Mouse (Mus musculus): ENCODE measurements at regions not wholly inside any gene's neighbourhood (a gene's known extent, or its start where the extent isn't known, plus 50 kb on each side); places are given as distances from the start of the nearest gene placed in this dataset.

- no peak for DNase-seq (ENCODE audit: inconsistent age in 2 of 2, low spot score in 1 of 2)
Observed at GRCm38 (mm10) chr9:41578221-41579106, 417.0 kb upstream of the Ubash3b start.

GRCm38 (mm10) chr9:41577760-41578159 lies 416.3 kb upstream of the Ubash3b start:
- DNase-seq (ENCODE audit: inconsistent age in 2 of 2, low spot score in 1 of 2): no peak

- DNase-seq (ENCODE audit: inconsistent age in 2 of 2, low spot score in 1 of 2): no peak
Observed at GRCm38 (mm10) chr9:41575826-41576225, 414.3 kb upstream of the Ubash3b start.

GRCm38 (mm10) chr9:41570262-41570661 lies 408.8 kb upstream of the Ubash3b start:
- no peak for DNase-seq (ENCODE audit: inconsistent age in 2 of 2, low spot score in 1 of 2)

- DNase-seq (ENCODE audit: inconsistent age in 2 of 2, low spot score in 1 of 2): no peak
Observed at GRCm38 (mm10) chr9:41566496-41566895, 405.0 kb upstream of the Ubash3b start.

GRCm38 (mm10) chr9:41565784-41566183 lies 404.3 kb upstream of the Ubash3b start:
- DNase-seq (ENCODE audit: inconsistent age in 2 of 2, low spot score in 1 of 2): no peak

- DNase-seq (ENCODE audit: inconsistent age in 2 of 2, low spot score in 1 of 2): no peak
Observed at GRCm38 (mm10) chr9:41563376-41563775, 401.9 kb upstream of the Ubash3b start.

GRCm38 (mm10) chr9:41558456-41558855 lies 397.0 kb upstream of the Ubash3b start:
- no peak for DNase-seq (ENCODE audit: inconsistent age in 2 of 2, low spot score in 1 of 2)

GRCm38 (mm10) chr9:41556888-41557287 lies 395.4 kb upstream of the Ubash3b start:
- DNase-seq (ENCODE audit: inconsistent age in 2 of 2, low spot score in 1 of 2): no peak

GRCm38 (mm10) chr9:41545776-41546175 lies 384.3 kb upstream of the Ubash3b start:
- DNase-seq (ENCODE audit: inconsistent age in 2 of 2, low spot score in 1 of 2): peak in 1 of 2 experiments; percentile 53

- DNase-seq (ENCODE audit: inconsistent age in 2 of 2, low spot score in 1 of 2): no peak
Observed at GRCm38 (mm10) chr9:41542511-41542910, 381.0 kb upstream of the Ubash3b start.

- no peak for DNase-seq (ENCODE audit: inconsistent age in 2 of 2, low spot score in 1 of 2)
Observed at GRCm38 (mm10) chr9:41541327-41541726, 379.8 kb upstream of the Ubash3b start.

GRCm38 (mm10) chr9:41532786-41533185 lies 371.3 kb upstream of the Ubash3b start:
- DNase-seq (ENCODE audit: inconsistent age in 2 of 2, low spot score in 1 of 2): no peak

- DNase-seq (ENCODE audit: inconsistent age in 2 of 2, low spot score in 1 of 2): no peak
Observed at GRCm38 (mm10) chr9:41532290-41532689, 370.8 kb upstream of the Ubash3b start.

GRCm38 (mm10) chr9:41531596-41531995 lies 370.1 kb upstream of the Ubash3b start:
- no peak for DNase-seq (ENCODE audit: inconsistent age in 2 of 2, low spot score in 1 of 2)

GRCm38 (mm10) chr9:41526126-41526525 lies 364.6 kb upstream of the Ubash3b start:
- DNase-seq (ENCODE audit: inconsistent age in 2 of 2, low spot score in 1 of 2): peak in 1 of 2 experiments; percentile 73

- DNase-seq (ENCODE audit: inconsistent age in 2 of 2, low spot score in 1 of 2): no peak
Observed at GRCm38 (mm10) chr9:41525534-41525933, 364.0 kb upstream of the Ubash3b start.

- no peak for DNase-seq (ENCODE audit: inconsistent age in 2 of 2, low spot score in 1 of 2)
Observed at GRCm38 (mm10) chr9:41524591-41524990, 363.1 kb upstream of the Ubash3b start.

GRCm38 (mm10) chr9:41523969-41524368 lies 362.5 kb upstream of the Ubash3b start:
- DNase-seq (ENCODE audit: inconsistent age in 2 of 2, low spot score in 1 of 2): no peak

- no peak for DNase-seq (ENCODE audit: inconsistent age in 2 of 2, low spot score in 1 of 2)
Observed at GRCm38 (mm10) chr9:41522302-41522701, 360.8 kb upstream of the Ubash3b start.

- no peak for DNase-seq (ENCODE audit: inconsistent age in 2 of 2, low spot score in 1 of 2)
Observed at GRCm38 (mm10) chr9:41517787-41518186, 356.3 kb upstream of the Ubash3b start.

GRCm38 (mm10) chr9:41517053-41517696 lies 355.7 kb upstream of the Ubash3b start:
- DNase-seq (ENCODE audit: inconsistent age in 2 of 2, low spot score in 1 of 2): no peak
